Mouse (Mus musculus): ENCODE data around the gene Lamb3.

Lamb3 gene

GRCm38 (mm10) chr1:193381597-193382404 lies 174.3 kb downstream of the Lamb3 start:
- DNase-seq (ENCODE audit: low spot score in 2 of 2) = no peak

- no peak for DNase-seq (ENCODE audit: low spot score in 2 of 2)
Observed at GRCm38 (mm10) chr1:193382435-193382834, 174.9 kb downstream of the Lamb3 start.

GRCm38 (mm10) chr1:193382841-193383462 lies 175.5 kb downstream of the Lamb3 start:
- DNase-seq (ENCODE audit: low spot score in 2 of 2) = no peak

GRCm38 (mm10) chr1:193386136-193386535 lies 178.6 kb downstream of the Lamb3 start:
- DNase-seq (ENCODE audit: low spot score in 2 of 2) = peak; percentile 71 to 76

GRCm38 (mm10) chr1:193387241-193387640 lies 179.7 kb downstream of the Lamb3 start:
- no peak for DNase-seq (ENCODE audit: low spot score in 2 of 2)

GRCm38 (mm10) chr1:193389505-193389904 lies 182.0 kb downstream of the Lamb3 start:
- DNase-seq (ENCODE audit: low spot score in 2 of 2) = no peak

GRCm38 (mm10) chr1:193390004-193390403 lies 182.5 kb downstream of the Lamb3 start:
- no peak for DNase-seq (ENCODE audit: low spot score in 2 of 2)

- DNase-seq (ENCODE audit: low spot score in 2 of 2) = no peak
Observed at GRCm38 (mm10) chr1:193392266-193392665, 184.8 kb downstream of the Lamb3 start.

All from frontal cortex, postnatal 25 days (tissue).